Mouse (Mus musculus): Measurements from ENCODE around the gene Cdca7.

DNA sequence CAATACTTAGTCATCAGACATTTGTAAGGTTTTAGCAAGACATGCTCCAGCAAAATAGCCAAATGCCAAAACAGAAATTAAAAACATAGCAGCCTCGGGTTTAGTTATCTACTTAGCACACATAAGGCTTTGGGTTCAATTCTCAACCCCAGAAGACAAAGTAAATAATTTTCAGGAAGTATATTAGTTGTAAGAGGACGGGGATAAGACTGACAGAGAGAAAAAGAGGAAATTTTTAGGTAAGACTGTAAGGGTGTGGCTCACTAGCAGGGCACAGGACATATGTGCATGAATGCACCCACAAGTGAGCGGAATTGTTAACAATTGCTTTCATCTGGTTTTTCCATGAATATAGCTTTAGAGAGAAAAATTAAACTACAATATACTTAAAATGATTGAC lies 32.0 kb upstream of the Cdca7 start:
- TF ChIP-seq CTCF (IDR thresholded peaks at IDR 0.05; ENCODE audit: extremely low read depth, insufficient read depth, low read length) (no peak), POLR2A (IDR thresholded peaks at IDR 0.05; ENCODE audit: extremely low read depth, insufficient read depth, low read length) (no peak)

Data from cortical plate, adult 2 months (tissue).